Mouse (Mus musculus) embryonic facial prominence, embryonic 14.5 days (tissue): ENCODE measurements at regions not wholly inside any gene's neighbourhood (a gene's known extent, or its start where the extent isn't known, plus 50 kb on each side); places are given as distances from the start of the nearest gene placed in this dataset.

ENCODE experiments used
- ATAC-seq: fragments of 200-750 bp; cut with Nextera tagmentation; 2 replicates; pipeline ENCODE4 v1.8.0; 2017; ENCODE audit warnings: low read depth, moderate number of reproducible peaks, moderate TSS enrichment
- DNase-seq: peaks from one replicate; pipeline ENCODE4 v3.0.0-alpha.2; 2015; ENCODE audit warnings: low spot score
- H3K27ac ChIP-seq: fragments of 300-500 bp; sonication (generic); replicated peaks from 2 replicates; pipeline ENCODE4 v1.5.1; 2014; ENCODE audit warnings: low read depth, mild to moderate bottlenecking, low read length, moderate library complexity
- H3K27me3 ChIP-seq: fragments of 300-500 bp; sonication (generic); replicated peaks from 2 replicates; pipeline ENCODE4 v1.6.1; 2014; ENCODE audit warnings: low read length; ENCODE audit not compliant: control insufficient read depth, insufficient read depth
- H3K36me3 ChIP-seq: fragments of 300-500 bp; sonication (generic); 2 replicates; pipeline ENCODE4 v1.6.1; 2014; ENCODE audit warnings: low read length, mixed read lengths; ENCODE audit not compliant: control insufficient read depth, insufficient read depth
- H3K4me1 ChIP-seq: fragments of 300-500 bp; sonication (generic); 2 replicates; pipeline ENCODE4 v1.6.1; 2014; ENCODE audit warnings: antibody characterized with exemption, low read length; ENCODE audit not compliant: control insufficient read depth, insufficient read depth
- H3K4me2 ChIP-seq: fragments of 300-500 bp; sonication (generic); 2 replicates; pipeline ENCODE4 v1.6.1; 2014; ENCODE audit warnings: low read depth, mild to moderate bottlenecking, low read length, moderate library complexity, mixed read lengths
- H3K4me3 ChIP-seq: fragments of 300-500 bp; sonication (generic); 2 replicates; pipeline ENCODE4 v1.5.1; 2014; ENCODE audit warnings: low read depth, mild to moderate bottlenecking, low read length
- H3K9ac ChIP-seq: fragments of 300-500 bp; sonication (generic); 2 replicates; pipeline ENCODE4 v1.6.1; 2014; ENCODE audit warnings: low read depth, mild to moderate bottlenecking, low read length, moderate library complexity, mixed read lengths
- H3K9me3 ChIP-seq: fragments of 300-500 bp; sonication (generic); 2 replicates; pipeline ENCODE4 v1.6.1; 2016; ENCODE audit warnings: low read length; ENCODE audit not compliant: control insufficient read depth
- WGBS: fragments of 180-500 bp; shearing (Covaris S2); extraction: QIAGEN DNeasy Blood & Tissue Kit; methylation state at CpG from one replicate; pipeline ENCODE4 v1.1.7; 2014; 5-methylcytosine and 5-hydroxymethylcytosine counted together

GRCm38 (mm10) chr13:58740731-58741130 is 65.6 kb upstream of the Ntrk2 start:
- 54% methylated on average over 7 of the region's 7 CpGs for WGBS
- ATAC-seq (no peak), DNase-seq (no peak)
- no peaks in the 10 kb centered on the region for H3K36me3 ChIP-seq
- H3K9ac ChIP-seq, result no peak overlapping the region
- H3K9me3 ChIP-seq, result peaks cover 3% of the 10 kb centered on the region; the same call in 1 of the 2 replicates
- H3K4me2 ChIP-seq, result no peak overlapping the region
- H3K4me1 ChIP-seq, result no peaks in the 10 kb centered on the region
- H3K27ac ChIP-seq, result no peak overlapping the region
- H3K4me3 ChIP-seq, result no peak overlapping the region
- no peaks in the 10 kb centered on the region for H3K27me3 ChIP-seq

GRCm38 (mm10) chr13:58746056-58746455 is 60.3 kb upstream of the Ntrk2 start:
- Histone ChIP-seq H3K9me3 (peaks cover 3% of the 10 kb centered on the region; the same call in 1 of the 2 replicates), H3K4me2 (no peak overlapping the region), H3K27me3 (no peaks in the 10 kb centered on the region), H3K4me3 (no peak overlapping the region), H3K36me3 (no peaks in the 10 kb centered on the region), H3K27ac (no peak overlapping the region), H3K4me1 (0 out of 2 replicates have a peak, but pooled peaks cover under 1% of the 10 kb centered on the region), H3K9ac (no peak overlapping the region)
- DNase-seq (no peak), ATAC-seq (no peak)
- WGBS, result 76% methylated on average over 3 of the region's 3 CpGs

- DNase-seq (no peak), ATAC-seq (no peak)
- peaks cover 7% of the 10 kb centered on the region; the same call in 1 of the 2 replicates for H3K4me1 ChIP-seq
- no peak overlapping the region for H3K27ac ChIP-seq
- H3K27me3 ChIP-seq, result no peaks in the 10 kb centered on the region
- H3K36me3 ChIP-seq, result no peaks in the 10 kb centered on the region
- peaks cover 3% of the 10 kb centered on the region; the same call in 1 of the 2 replicates for H3K9me3 ChIP-seq
- 86% methylated on average over 6 of the region's 6 CpGs for WGBS
- no peak overlapping the region for H3K4me3 ChIP-seq
- H3K9ac ChIP-seq, result no peak overlapping the region
- no peak overlapping the region for H3K4me2 ChIP-seq
Observed at GRCm38 (mm10) chr13:58747685-58748084, 58.7 kb upstream of the Ntrk2 start.

GRCm38 (mm10) chr13:58756125-58756524 is 50.2 kb upstream of the Ntrk2 start:
- ATAC-seq (no peak), DNase-seq (no peak)
- H3K4me3 ChIP-seq, result no peak overlapping the region
- H3K4me1 ChIP-seq, result peaks cover 8% of the 10 kb centered on the region; the same call in 1 of the 2 replicates
- H3K36me3 ChIP-seq, result no peaks in the 10 kb centered on the region
- 73% methylated on average over 6 of the region's 6 CpGs for WGBS
- no peaks in the 10 kb centered on the region for H3K27me3 ChIP-seq
- 0 out of 2 replicates have a peak, but pooled peaks cover under 1% of the 10 kb centered on the region for H3K9me3 ChIP-seq
- no peak overlapping the region for H3K4me2 ChIP-seq
- H3K27ac ChIP-seq, result no peak overlapping the region
- no peak overlapping the region for H3K9ac ChIP-seq
